Mouse (Mus musculus): ENCODE measurements around the gene Il1rap.

Gene Il1rap

GRCm38 (mm10) chr16:26728139-26728538 is 146.6 kb downstream of the Il1rap start:
- DNase-seq (ENCODE audit: low read depth, low spot score), result no peak

- DNase-seq (ENCODE audit: low read depth, low spot score), result no peak
Observed at GRCm38 (mm10) chr16:26730941-26731340, 149.4 kb downstream of the Il1rap start.

DNA sequence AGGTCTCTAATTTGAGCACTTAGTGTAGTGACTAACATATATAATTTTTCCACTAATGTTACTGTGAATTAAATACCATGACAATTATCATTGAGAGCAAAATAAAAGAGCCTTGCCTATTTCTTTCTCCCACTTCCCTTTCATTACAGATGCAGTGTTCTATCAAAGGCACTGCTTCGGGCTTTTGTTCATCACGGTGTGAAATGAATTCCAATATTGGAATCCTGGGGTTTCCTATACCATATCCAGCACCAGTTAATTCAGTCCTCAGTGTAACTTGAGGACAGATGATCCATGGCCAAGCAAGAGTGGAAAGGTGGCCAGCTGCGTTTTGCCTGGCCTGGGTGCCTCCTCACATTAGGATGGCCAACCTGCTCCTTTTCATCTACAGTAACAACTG is 151.1 kb downstream of the Il1rap start:
- DNase-seq (ENCODE audit: low read depth, low spot score), result no peak

DNA sequence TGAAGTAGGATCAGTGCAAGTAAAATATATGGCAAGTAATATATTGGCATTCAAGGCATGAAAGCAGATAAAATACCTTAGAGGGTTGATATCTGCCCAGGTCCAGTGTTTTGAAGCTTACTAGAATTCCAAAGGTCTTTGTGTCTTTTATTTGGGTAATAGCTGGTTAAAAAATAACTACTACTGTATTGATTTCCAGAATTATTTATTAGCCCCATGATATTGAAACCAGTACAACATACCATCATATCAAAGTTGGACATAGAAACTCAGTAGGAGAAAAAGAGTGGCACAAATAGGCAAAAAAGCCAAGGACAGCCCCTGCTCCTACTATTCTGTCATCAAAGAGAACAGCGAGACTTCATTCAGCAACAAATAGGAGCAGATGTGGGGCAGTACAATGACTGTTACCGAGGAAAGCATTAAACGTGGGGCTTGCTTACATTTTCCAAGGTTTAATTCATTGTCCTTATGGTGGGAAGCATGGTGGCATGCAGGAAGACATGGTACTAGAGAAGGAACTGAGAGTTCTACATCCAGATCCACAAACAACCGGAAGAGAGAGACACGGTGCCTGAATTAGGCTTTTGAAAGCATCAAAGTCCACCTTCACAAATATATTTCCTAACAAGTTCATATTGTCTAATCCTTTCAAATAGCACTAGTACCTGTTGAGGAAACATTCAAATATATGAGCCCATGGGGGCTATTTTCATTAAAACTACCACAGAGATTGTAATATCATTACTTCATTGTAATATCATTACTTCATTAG is 174.1 kb downstream of the Il1rap start:
- no peak for DNase-seq (ENCODE audit: low read depth, low spot score)

DNA sequence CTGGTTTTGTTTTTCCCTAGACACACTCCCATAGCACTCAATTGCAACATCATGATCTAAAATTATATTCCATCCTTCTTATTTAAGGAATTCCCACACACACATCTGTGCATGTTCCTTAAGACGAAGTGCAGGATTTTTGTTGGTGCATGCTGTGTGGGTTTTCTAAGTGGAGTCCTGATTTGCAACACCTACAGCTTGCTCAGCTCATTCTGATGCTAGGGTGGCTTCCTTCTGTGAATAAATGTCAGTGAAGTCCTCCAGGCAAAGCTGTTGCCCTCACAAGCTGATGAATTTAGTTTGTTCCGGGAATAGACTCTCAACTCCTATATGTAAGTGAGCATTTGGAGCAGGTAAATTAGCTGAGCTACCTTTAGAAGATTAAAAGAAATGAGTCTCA is 194.5 kb downstream of the Il1rap start:
- no peak for DNase-seq (ENCODE audit: low read depth, low spot score)

GRCm38 (mm10) chr16:26777132-26777531 is 195.6 kb downstream of the Il1rap start:
- DNase-seq (ENCODE audit: low read depth, low spot score), result no peak

All from retina, postnatal 7 days (tissue).